Mouse (Mus musculus) adipocyte (in vitro differentiated cells): Measurements from ENCODE around the gene Macrod1.

Experiments used
- DNase-seq: peaks from one replicate; pipeline ENCODE4 v3.0.0-alpha.2; 2016; ENCODE audit warnings: low spot score

Macrod1 gene

GRCm38 (mm10) chr19:7200427-7200826 is 143.8 kb downstream of the Macrod1 start:
- no peak for DNase-seq

GRCm38 (mm10) chr19:7204898-7205297 is 148.3 kb downstream of the Macrod1 start:
- DNase-seq = no peak

GRCm38 (mm10) chr19:7205326-7205725 is 148.7 kb downstream of the Macrod1 start:
- peak; percentile 63 for DNase-seq

- peak; percentile 94 for DNase-seq
These were observed 149.4 kb downstream of the Macrod1 start, which contains the start of gene Otub1 for GRCm38 (mm10) chr19:7205753-7206736. Otub1 (minus strand) TSS chr19:7206316.

GRCm38 (mm10) chr19:7209907-7210646 is 153.5 kb downstream of the Macrod1 start:
- DNase-seq = no peak

GRCm38 (mm10) chr19:7212216-7212615 is 155.6 kb downstream of the Macrod1 start:
- no peak for DNase-seq

DNA sequence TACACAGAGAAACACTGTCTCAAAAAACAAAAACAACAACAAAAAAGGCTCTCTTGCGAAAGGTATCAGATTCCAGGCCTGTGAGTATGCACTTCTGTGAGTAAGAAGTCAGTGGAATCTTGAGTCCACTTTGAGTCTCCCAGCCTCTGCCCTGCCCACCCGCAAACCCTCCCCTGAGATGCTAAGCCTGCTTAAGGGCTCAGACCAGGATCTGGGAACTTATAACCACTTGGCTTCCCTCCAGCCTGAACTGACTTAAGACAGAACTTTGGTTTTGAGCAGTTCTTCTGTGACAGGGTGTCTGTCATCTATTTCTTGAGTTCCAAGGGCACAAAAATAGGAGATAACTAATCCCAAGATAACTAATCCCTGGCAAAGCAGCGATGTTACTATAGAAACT is 156.4 kb downstream of the Macrod1 start:
- DNase-seq = peak; percentile 72

- peak; percentile 56 for DNase-seq
These were observed 157.9 kb downstream of the Macrod1 start for GRCm38 (mm10) chr19:7214484-7214883.

DNA sequence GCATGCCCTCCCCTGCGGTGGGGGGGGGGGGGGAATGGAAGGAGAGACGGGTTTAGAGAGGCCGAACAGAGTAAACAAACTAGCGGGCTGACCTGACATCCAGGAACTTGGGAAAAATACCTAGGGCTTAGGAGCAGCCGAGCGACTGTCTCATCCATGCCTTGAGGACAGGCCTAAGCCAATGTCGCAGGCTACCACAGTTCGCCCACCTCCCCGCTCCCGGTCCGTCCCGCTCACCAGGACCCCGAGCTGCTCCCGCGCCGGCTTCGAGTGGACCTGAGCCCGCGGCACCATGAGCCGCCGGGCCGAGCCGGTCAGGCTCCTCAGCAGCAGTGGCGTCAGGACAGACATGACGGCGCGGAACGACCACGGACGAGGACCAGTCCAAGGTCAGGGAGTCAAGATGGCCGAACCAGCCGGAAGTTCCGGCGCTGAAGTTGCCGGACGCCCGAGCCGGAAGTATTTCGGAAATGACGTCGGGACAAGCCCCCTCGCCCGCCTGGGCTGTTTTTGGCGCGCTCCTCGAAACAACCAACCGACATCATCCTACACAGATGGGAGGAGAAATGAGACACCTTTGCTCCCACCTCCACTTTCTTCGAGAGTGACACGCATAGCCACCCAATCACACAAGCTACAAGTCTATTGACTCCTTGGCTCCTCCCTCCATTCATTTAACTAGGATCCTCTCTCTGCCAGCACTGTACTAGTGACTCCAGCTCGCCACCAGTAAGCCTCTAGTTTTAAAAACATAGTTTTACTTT is 160.7 kb downstream of the Macrod1 start, which contains the start of gene Cox8a:
Cox8a (minus strand) TSS at position 455 of the 764 bp plus-strand sequence.
- DNase-seq = peak; percentile 100

DNA sequence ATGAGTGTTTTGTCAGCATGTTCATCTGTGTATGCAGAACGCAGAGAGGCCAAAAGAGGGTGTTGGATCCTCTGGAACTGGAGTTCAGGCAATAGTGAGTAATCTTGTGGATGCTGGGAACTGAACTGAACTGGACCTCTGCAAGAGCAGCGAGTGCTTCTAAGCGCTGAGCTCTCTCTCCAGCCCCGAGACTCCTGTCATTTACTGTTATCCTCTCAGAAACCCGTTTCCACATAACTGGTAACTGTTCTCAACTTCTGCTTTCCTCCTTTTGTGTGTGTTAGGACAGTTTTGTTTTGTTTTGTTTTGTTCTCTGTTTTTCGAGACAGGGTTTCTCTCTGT is 161.3 kb downstream of the Macrod1 start:
- DNase-seq = no peak

GRCm38 (mm10) chr19:7218753-7219152 is 162.1 kb downstream of the Macrod1 start:
- no peak for DNase-seq

- no peak for DNase-seq
These were observed 165.6 kb downstream of the Macrod1 start for GRCm38 (mm10) chr19:7222196-7222595.

DNA sequence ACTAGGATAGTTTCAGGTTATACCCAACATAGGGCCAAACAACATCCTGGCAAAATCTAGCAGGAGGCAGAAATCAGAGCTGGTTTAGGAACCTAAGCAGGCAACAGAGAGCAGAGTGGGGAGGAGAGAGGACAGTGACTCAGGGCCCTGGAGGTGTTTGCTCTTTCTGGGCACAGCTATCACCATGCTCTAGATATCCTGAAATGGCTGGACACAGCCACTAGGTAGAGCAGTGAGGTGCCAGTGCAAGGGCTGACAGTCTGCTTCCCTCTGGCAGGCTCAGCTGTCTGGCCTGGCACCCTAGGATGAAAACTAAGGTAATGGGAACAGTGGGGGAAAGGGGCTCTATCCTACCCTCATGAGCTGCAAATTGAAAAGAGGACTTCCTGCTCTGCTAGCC is 166.9 kb downstream of the Macrod1 start:
- peak; percentile 40 for DNase-seq

DNA sequence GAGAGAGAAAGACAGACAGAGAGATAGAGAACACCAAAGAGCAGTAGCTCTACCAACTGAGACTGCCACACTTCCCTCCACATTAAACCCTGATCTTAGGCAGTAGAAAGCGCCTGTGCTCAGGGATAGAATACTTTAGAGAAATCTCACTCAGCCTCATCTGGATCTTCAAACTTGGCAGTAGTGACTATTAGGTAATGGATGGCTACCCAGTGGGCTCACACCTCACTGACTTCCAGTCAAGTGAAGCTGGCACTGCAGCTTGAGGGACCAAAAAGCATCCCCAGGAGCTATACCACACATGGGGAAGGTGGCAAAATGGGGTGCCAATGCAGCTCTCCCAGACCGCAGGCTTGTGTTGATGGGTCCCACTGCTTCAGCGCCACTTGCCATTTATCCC is 167.6 kb downstream of the Macrod1 start:
- no peak for DNase-seq

DNA sequence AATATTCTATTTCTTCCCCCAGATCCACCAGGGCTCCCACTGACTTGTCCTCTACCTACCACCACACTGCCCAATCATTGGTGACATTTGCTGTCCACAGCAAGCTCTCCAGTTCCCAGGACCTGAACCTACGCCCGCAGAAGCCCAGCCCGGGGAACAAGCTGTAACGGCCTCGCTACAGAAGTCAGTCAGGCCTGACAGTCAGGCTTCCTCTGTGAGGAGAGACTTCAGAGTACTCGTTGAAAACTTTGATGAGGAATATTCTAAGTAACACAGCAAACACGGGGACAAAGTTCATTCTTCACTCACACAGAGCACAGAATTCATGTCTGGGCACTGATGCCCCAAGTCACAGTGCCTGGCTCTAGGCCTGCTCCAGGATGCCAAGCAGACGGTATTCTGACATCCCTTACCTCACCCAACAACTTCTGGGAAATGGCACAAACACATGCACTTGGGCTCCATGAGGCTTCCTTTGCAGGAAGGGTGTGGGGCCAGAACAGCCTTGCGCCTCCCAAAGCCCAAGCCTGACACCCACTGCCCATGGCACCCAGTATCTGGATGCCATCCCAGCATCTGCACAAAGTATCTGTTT is 168.6 kb downstream of the Macrod1 start:
- peak; percentile 69 for DNase-seq

DNA sequence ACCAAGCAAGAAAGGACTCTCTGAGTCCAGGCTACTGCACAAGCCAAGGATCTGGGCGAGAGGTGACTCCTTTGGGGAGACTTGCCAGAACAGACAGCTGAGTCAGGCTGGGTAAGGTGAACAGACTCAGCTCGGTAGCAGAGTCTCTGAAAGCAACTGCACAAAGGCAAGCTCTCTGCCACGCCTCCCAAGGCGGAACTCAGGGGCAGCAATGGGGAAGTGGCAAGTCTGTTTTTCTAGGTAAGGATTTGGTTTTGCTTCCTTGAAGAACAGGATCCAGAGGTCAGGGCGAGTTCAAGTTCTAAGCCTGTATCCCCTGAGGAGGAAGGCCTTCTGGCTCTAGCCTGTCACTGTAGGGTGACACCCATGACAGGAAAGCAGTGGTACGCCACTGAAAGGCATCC is 169.9 kb downstream of the Macrod1 start:
- peak; percentile 88 for DNase-seq

DNA sequence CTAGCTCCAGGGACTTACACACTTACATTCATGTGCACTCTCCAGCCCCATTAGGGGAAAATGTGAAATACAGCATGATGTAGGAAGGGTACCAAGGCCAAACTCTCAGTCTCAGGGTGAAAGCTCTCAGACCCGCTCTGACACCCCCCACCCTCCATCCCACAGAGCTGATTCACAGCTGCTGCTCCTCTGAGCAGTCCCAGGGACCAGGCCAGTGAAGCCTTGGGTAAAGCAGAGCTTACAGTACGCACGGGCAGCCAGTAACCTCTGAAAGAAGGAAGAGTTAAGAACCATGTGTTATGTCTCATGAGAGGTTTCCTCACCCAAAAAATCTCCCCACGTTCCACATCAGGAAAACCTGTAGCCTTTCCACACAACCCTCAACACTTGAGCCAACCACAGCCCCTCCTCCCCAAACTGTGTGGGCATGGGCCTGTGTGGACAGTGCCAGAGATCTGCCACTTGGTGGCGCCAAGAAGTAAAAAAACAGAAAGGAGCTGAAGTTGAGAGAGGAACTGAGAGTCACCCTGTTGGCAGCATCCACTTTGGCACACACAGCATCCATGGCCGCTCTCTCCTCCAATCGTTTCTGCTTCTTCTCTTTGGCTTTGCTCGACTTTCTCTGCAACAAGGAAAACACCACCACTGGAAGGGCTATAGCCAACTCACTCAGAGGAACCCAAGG is 178.1 kb downstream of the Macrod1 start:
- peak; percentile 94 for DNase-seq

DNA sequence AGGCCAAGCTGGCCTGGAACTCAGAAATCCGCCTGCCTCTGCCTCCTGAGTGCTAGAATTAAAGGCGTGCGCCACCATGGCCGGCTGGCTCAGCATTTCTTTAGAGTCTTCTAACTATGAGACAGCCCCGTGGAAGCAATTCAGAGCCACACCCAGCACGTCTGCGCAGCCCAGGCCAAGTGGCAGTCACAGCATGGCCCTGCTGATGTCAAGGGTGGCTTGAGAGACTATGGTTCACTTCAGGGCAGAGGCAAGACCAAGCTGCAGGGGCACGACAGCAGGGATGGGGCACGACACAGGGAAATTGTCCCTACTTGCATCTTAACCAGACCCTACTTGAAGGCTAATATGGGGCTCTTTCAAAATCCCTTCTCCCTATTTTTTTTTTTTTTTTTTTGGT is 178.9 kb downstream of the Macrod1 start:
- no peak for DNase-seq

GRCm38 (mm10) chr19:7236011-7236410 is 179.4 kb downstream of the Macrod1 start:
- no peak for DNase-seq

DNA sequence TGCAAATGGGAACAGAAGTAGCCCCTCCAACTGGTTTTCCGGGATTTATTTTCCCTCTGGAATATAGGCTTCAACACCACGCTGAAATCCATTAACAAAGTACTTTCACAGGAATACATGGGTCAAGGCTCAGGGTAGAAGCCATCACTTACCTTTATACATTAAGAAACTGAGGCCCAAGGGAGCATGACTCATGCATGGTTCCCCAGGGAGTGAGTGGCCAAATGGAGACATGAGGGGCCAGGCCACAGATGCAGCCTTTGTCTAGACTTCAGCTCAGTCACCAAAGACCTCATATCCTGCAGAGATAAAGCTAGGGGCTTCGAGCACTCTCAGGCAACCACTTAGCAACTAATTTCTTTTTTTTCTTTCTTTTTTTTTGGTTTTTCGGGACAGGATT is 180.1 kb downstream of the Macrod1 start:
- DNase-seq = no peak

DNA sequence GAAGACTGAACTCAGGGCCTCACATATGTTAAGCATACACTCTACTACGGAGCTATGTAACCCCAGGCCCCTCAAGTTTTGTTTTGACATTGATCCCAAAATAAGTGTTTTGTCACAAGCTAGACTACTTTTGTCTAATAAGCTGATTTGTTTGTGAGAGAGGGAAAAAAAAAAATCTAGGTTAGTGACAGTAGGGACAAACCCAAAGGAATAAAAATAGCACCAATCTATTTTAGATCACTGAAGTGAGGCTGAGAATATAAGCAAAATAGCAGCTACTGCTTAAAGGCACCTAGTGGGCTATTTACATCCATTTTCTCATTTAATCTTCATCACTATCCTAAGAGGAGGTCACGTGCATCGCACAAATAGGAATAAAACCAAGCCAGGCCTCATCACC is 183.0 kb downstream of the Macrod1 start:
- no peak for DNase-seq
